Mouse (Mus musculus) lung, adult 2 months (tissue): ENCODE data around the gene Flnb.

Experiments
- CTCF ChIP-seq: fragments of 200-500 bp; IDR thresholded peaks from 2 replicates; pipeline ENCODE4 v1.5.1; 2011; ENCODE audit warnings: mild to moderate bottlenecking, low read length, control low read depth; ENCODE audit not compliant: insufficient read depth
- POLR2A ChIP-seq: fragments of 200-500 bp; IDR thresholded peaks from 2 replicates; pipeline ENCODE4 v1.6.1; 2011; ENCODE audit warnings: low read depth, mild to moderate bottlenecking, control low read depth, low read length, borderline replicate concordance; ENCODE audit errors: extremely low read depth

- no peak for TF ChIP-seq POLR2A
- TF ChIP-seq CTCF = no peak
Observed at GRCm38 (mm10) chr14:7881533-7881932, 63.8 kb downstream of the Flnb start.
